Mouse (Mus musculus) urinary bladder, adult 18-20 months (tissue): ENCODE measurements at regions not wholly inside any gene's neighbourhood (a gene's known extent, or its start where the extent isn't known, plus 50 kb on each side); places are given as distances from the start of the nearest gene placed in this dataset.

Experiments used
- DNase-seq, 2 experiments: peaks; one replicate each; pipeline ENCODE4 v3.0.0; 2022; ENCODE audit warnings: low spot score in 2 of 2, mixed read lengths in 2 of 2

- DNase-seq: no peak
Measured at GRCm38 (mm10) chr3:150416447-150416846, 1021.2 kb upstream of the Adgrl4 start.

GRCm38 (mm10) chr3:150427965-150428364 is 1009.7 kb upstream of the Adgrl4 start:
- DNase-seq: no peak

- DNase-seq: no peak
Measured at GRCm38 (mm10) chr3:150431291-150431690, 1006.4 kb upstream of the Adgrl4 start.

GRCm38 (mm10) chr3:150435199-150435598 is 1002.5 kb upstream of the Adgrl4 start:
- DNase-seq: no peak

- no peak for DNase-seq
Measured at GRCm38 (mm10) chr3:150435818-150436607, 1001.7 kb upstream of the Adgrl4 start.
